Mouse (Mus musculus): ENCODE data around the gene Zswim3. TPM values are rescaled to one million over a fixed set of nuclear protein-coding genes. Genes with fewer than 3 reads are reported as not detected.
A peak's percentile ranks its signal among the peaks of the same experiment; 100 is the strongest.
"Not testable (repeated sequence)": the region's sequence is repeated elsewhere in the genome, so short reads cannot be mapped to it uniquely, and the experiment has no call there.

Gene Zswim3
- polyA plus RNA-seq, 1 experiment from 2014 or later = 9.9 TPM

GRCm38 (mm10) chr2:164798554-164798953, 6.3 kb upstream of the Zswim3 start:
- not testable (repeated sequence) for DNase-seq (ENCODE audit: low spot score); H3K4me3 ChIP-seq; H3K9me3 ChIP-seq (replicated peaks); H3K27ac ChIP-seq; H3K27me3 ChIP-seq (ENCODE audit: low read depth, poor library complexity, severe bottlenecking); H3K4me1 ChIP-seq
- peaks cover 85% of the 10 kb centered on the region for H3K36me3 ChIP-seq
- 81% methylated on average over 6 of the region's 6 CpGs for WGBS

GRCm38 (mm10) chr2:164800252-164801004, 4.5 kb upstream of the Zswim3 start:
- peaks cover 17% of the 10 kb centered on the region for H3K4me1 ChIP-seq
- no peak for DNase-seq (ENCODE audit: low spot score)
- WGBS = 94% methylated on average over 13 of the region's 13 CpGs

GRCm38 (mm10) chr2:164803201-164803920, 1.5 kb upstream of the Zswim3 start:
- no peak for DNase-seq (ENCODE audit: low spot score)
- H3K36me3 ChIP-seq = peaks cover 45% of the 10 kb centered on the region
- H3K27ac ChIP-seq = no peak overlapping the region
- H3K27me3 ChIP-seq (ENCODE audit: low read depth, poor library complexity, severe bottlenecking) = no peaks in the 10 kb centered on the region
- H3K4me3 ChIP-seq = peak overlapping the region; percentile 89
- peaks cover 20% of the 10 kb centered on the region for H3K4me1 ChIP-seq
- 93% methylated on average over 16 of the region's 16 CpGs for WGBS
- no peaks in the 10 kb centered on the region for H3K9me3 ChIP-seq (replicated peaks)

More at GRCm38 (mm10) chr2:164800252-164801004, 4.5 kb upstream of the Zswim3 start:
- no peaks in the 10 kb centered on the region for H3K27me3 ChIP-seq (ENCODE audit: low read depth, poor library complexity, severe bottlenecking)
- no peaks in the 10 kb centered on the region for H3K9me3 ChIP-seq (replicated peaks)
- no peak overlapping the region for H3K4me3 ChIP-seq
- no peak overlapping the region for H3K27ac ChIP-seq
- peaks cover 72% of the 10 kb centered on the region for H3K36me3 ChIP-seq

DNA sequence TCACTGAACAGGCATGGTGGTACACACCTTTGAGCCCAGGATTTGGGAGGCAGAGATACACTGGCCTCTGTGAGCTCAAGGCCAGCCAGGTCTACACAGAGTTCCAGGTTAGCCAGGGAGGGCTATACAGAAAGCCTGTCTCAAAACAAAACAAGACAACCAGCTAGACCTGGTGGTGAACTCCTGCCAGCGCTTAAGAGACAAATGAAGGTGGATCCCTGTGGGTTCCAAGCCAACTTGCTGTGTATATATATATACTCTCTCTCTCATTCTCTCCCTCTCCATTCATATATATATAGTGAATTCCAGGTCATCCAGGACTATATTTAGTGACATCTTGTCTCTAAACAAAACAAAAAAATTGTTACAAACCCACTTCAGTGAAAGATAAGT, 981 bp upstream of the Zswim3 start:
- Histone ChIP-seq H3K9me3 (replicated peaks) (no peaks in the 10 kb centered on the region), H3K4me3 (peak overlapping the region; percentile 89), H3K27ac (peak overlapping the region; percentile 91; the same call in 1 of the 2 replicates), H3K27me3 (ENCODE audit: low read depth, poor library complexity, severe bottlenecking) (no peaks in the 10 kb centered on the region), H3K4me1 (peaks cover 20% of the 10 kb centered on the region), H3K36me3 (peaks cover 46% of the 10 kb centered on the region)
- DNase-seq (ENCODE audit: low spot score) = no peak
- 55% methylated on average over 1 of the region's 1 CpGs for WGBS

DNA sequence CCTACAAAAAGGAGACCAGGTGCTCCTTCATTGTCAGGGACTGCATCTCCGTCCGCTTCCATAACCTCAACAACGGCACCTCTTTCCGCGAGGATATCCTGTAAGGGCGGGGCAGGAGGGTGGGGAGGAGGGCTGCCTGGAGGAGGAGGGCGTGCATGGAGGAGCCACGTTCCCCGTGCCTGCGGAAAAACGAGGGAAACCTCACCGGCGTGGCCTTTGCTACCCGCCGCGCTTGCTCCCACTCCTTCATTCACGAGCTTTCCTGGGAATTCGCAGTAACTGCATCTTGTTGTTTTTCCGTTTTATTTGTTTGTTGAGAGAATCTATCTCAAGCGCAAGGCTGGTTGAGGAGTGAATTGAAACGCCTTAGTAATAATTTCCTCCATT, 427 bp downstream of the Zswim3 start:
- Histone ChIP-seq H3K27me3 (ENCODE audit: low read depth, poor library complexity, severe bottlenecking) (no peaks in the 10 kb centered on the region), H3K27ac (peak overlapping the region; percentile 91), H3K4me1 (peaks cover 20% of the 10 kb centered on the region), H3K4me3 (peak overlapping the region; percentile 89), H3K36me3 (peaks cover 40% of the 10 kb centered on the region), H3K9me3 (replicated peaks) (no peaks in the 10 kb centered on the region)
- WGBS = 2% methylated on average over 21 of the region's 21 CpGs
- no peak for DNase-seq (ENCODE audit: low spot score)

DNA sequence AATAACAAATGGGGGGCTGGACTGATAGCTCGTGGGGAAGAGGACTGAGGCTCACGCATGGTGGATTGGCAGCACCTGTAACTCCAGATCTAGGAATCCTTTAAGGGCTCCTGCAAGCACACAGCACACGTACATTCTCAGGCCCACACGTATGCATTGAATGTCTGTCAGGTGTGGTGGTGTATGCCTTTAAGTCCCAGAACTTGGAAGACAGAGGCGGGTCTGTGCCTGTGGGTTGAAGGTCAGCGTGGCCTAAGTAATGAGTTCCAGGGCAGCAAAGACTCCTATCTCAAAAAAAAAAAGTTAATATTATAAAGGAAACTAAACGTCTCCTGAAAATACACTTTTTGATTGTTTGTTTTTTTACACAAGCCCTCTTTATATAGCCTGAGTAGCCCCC, 1.7 kb downstream of the Zswim3 start:
- 85% methylated on average over 7 of the region's 7 CpGs for WGBS
- Histone ChIP-seq H3K27me3 (ENCODE audit: low read depth, poor library complexity, severe bottlenecking) (no peaks in the 10 kb centered on the region), H3K4me1 (peaks cover 20% of the 10 kb centered on the region), H3K9me3 (replicated peaks) (no peaks in the 10 kb centered on the region), H3K4me3 (no peak overlapping the region), H3K36me3 (peaks cover 27% of the 10 kb centered on the region), H3K27ac (no peak overlapping the region)
- no peak for DNase-seq (ENCODE audit: low spot score)

- 75% methylated on average over 2 of the region's 2 CpGs for WGBS
- no peak for DNase-seq (ENCODE audit: low spot score)
- no peak overlapping the region for H3K27ac ChIP-seq
- peaks cover 15% of the 10 kb centered on the region for H3K36me3 ChIP-seq
- no peak overlapping the region for H3K4me3 ChIP-seq
- no peaks in the 10 kb centered on the region for H3K9me3 ChIP-seq (replicated peaks)
- H3K27me3 ChIP-seq (ENCODE audit: low read depth, poor library complexity, severe bottlenecking) = no peaks in the 10 kb centered on the region
- H3K4me1 ChIP-seq = no peaks in the 10 kb centered on the region
Measured at GRCm38 (mm10) chr2:164813557-164813956, 8.7 kb downstream of the Zswim3 start.

DNA sequence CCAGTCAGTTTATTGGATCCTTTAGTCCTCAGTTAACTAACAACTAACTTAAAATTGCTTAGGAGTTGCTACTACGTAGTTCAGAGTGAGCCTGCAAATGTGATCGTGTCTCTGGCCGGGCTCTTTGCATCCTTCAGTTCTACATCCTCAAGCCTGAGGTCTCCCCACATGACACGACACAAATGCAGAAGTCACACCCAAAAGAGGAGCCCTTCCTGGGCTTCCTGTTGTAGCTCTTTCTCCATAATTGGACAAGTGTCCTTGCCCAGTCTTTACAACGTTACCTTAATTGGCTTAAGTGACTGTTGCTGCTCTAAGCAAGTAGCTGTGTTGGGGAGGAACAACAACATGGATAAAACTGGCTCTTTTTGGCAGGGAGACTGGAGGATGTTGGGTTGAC, 10.4 kb downstream of the Zswim3 start:
- H3K4me1 ChIP-seq = no peaks in the 10 kb centered on the region
- H3K36me3 ChIP-seq = peaks cover 9% of the 10 kb centered on the region
- 90% methylated on average over 5 of the region's 5 CpGs for WGBS
- no peak overlapping the region for H3K4me3 ChIP-seq
- H3K9me3 ChIP-seq (replicated peaks) = no peaks in the 10 kb centered on the region
- H3K27me3 ChIP-seq (ENCODE audit: low read depth, poor library complexity, severe bottlenecking) = no peaks in the 10 kb centered on the region
- no peak for DNase-seq (ENCODE audit: low spot score)
- no peak overlapping the region for H3K27ac ChIP-seq

GRCm38 (mm10) chr2:164815821-164816220, 10.9 kb downstream of the Zswim3 start:
- Histone ChIP-seq H3K9me3 (replicated peaks) (no peaks in the 10 kb centered on the region), H3K4me1 (no peaks in the 10 kb centered on the region), H3K27ac (no peak overlapping the region), H3K4me3 (no peak overlapping the region), H3K27me3 (ENCODE audit: low read depth, poor library complexity, severe bottlenecking) (no peaks in the 10 kb centered on the region), H3K36me3 (peaks cover 14% of the 10 kb centered on the region)
- 92% methylated on average over 8 of the region's 8 CpGs for WGBS
- DNase-seq (ENCODE audit: low spot score) = no peak

DNA sequence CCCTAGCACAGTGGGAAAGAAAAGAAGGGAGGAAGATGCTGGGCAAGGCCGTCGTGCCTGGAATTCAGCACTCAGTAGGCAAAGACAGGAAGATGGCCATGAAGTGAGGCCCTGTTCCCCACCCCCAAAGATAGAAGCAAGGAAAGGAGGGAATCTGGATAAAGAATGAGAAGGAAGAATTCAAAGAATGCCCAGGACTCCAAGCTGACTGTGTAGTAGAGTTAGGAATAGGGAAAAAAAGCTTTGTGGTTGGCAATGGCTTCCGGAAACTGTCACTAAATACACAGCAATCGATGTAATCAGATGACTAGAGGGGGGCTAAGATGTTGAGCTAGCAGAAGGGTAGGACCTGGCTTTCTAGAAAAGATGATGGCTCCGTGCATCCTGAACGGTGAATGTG, 12.3 kb downstream of the Zswim3 start:
- Histone ChIP-seq H3K4me1 (peaks cover 1% of the 10 kb centered on the region), H3K4me3 (no peak overlapping the region), H3K36me3 (peaks cover 24% of the 10 kb centered on the region), H3K27me3 (ENCODE audit: low read depth, poor library complexity, severe bottlenecking) (no peaks in the 10 kb centered on the region), H3K9me3 (replicated peaks) (no peaks in the 10 kb centered on the region), H3K27ac (no peak overlapping the region)
- DNase-seq (ENCODE audit: low spot score) = no peak
- 92% methylated on average over 6 of the region's 6 CpGs for WGBS

DNA sequence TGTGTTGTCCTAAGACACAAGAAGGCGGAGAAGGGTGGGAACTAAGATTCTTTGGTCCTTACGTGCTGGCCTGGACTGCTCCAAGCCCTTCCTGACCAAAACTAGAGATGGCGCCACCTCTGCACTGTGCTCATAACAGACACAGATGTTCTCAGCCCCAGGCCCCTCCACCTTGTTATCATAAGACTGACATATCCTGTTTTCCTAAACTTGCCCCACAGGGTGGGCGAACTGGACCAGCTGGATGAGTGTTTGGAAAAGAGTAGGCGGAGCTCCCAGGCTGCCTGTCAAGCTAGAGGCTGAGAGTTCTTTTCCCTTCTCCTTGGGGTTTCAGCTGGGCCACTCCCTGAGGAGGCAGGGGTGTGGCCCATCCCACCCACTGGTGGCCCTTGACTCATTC, 12.8 kb downstream of the Zswim3 start:
- no peak for DNase-seq (ENCODE audit: low spot score)
- no peak overlapping the region for H3K4me3 ChIP-seq
- no peaks in the 10 kb centered on the region for H3K27me3 ChIP-seq (ENCODE audit: low read depth, poor library complexity, severe bottlenecking)
- no peaks in the 10 kb centered on the region for H3K9me3 ChIP-seq (replicated peaks)
- peaks cover 22% of the 10 kb centered on the region for H3K36me3 ChIP-seq
- H3K4me1 ChIP-seq = peaks cover 6% of the 10 kb centered on the region
- WGBS = 76% methylated on average over 5 of the region's 5 CpGs
- no peak overlapping the region for H3K27ac ChIP-seq

- DNase-seq (ENCODE audit: low spot score) = no peak
- H3K9me3 ChIP-seq (replicated peaks) = no peaks in the 10 kb centered on the region
- H3K36me3 ChIP-seq = peaks cover 39% of the 10 kb centered on the region
- 85% methylated on average over 6 of the region's 6 CpGs for WGBS
- H3K27me3 ChIP-seq (ENCODE audit: low read depth, poor library complexity, severe bottlenecking) = no peaks in the 10 kb centered on the region
- H3K4me1 ChIP-seq = peaks cover 12% of the 10 kb centered on the region
- H3K4me3 ChIP-seq = no peak overlapping the region
- no peak overlapping the region for H3K27ac ChIP-seq
Measured at GRCm38 (mm10) chr2:164821060-164821459, 16.2 kb downstream of the Zswim3 start.

DNA sequence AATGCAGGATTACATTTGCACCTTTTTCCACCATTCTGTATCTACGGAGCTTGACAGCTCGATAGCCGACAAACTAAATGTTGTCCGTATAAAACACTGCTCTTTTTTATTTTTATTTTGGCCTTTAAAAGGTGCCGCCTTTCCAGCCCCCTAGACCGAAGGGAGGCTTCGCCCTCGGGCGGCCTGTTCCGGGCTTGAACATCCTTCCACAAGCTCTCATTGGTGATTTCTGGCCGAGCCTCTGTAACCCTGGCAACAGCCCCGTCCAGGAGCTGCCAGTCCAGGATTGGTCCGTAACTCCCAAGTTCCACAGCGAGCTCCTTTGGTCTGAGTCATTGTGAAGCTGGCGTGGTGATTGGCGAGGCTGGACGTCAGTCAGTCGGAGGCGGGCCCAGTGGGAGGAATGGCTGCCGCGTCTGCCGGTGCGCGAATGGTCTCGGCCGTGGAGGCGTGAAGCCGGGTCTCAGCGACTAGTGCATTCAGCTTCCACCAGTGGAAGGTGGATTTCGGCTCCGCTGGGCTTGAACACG, 17.8 kb downstream of the Zswim3 start, which contains the start of gene Zswim1:
Gene Zswim1, plus strand, starts transcription at position 51 of the 530 bp plus-strand sequence.
- Histone ChIP-seq H3K4me1 (peaks cover 12% of the 10 kb centered on the region), H3K36me3 (peaks cover 56% of the 10 kb centered on the region), H3K9me3 (replicated peaks) (no peaks in the 10 kb centered on the region), H3K27me3 (ENCODE audit: low read depth, poor library complexity, severe bottlenecking) (no peaks in the 10 kb centered on the region), H3K4me3 (peak within 1 kb of the TSS; percentile 85), H3K27ac (peak within 1 kb of the TSS; percentile 85)
- DNase-seq (ENCODE audit: low spot score) = peak; percentile 98
- 1% methylated on average over 32 of the region's 32 CpGs for WGBS
